Mouse (Mus musculus): ENCODE data around the gene Grin2d.

The Grin2d gene

DNA sequence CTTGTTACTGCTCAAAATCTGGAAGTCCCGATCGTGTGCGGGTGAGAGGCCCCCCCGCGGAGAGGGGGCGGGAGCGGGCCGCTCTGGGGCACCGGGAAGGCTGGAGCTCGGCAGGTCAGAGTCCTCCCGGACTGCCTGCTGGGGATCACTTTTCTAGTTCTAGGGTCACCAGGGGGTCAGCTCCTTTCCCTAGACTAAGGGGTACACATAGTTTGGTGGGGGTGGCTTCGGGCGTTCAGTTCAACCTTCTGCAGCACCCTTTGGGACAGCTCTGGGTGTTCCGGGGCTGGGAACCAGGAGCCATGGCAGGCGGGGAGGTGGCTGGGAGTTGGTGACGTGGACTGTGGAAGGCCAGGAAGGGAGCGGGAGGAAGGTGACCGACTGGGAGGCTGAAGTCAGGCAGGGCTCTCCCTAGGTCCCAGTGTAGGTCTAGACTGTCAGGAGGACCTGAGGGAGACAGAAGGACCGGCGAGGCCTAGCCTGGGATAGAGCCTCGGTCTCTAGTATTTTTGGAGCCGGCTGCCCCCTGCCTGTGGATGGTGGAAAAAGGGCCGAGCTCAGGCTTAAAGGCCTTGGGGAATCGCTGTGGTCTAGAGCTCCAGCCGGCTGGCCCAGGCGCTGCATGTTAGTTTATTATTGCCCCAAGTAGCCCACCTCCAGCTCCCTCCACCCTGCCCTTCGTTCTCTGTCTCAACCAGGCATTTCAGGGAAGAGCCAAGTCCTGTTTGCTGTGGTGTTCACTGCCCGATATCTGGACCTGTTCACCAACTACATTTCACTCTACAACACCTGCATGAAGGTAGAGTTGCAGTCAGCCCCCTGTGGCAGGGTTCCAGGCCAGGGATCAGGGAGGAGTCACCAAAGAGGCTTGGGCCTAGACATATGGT, 4.9 kb downstream of the Grin2d start:
- Histone ChIP-seq H3K36me3 (ENCODE audit: control insufficient read depth, insufficient read depth, low read length, poor library complexity, severe bottlenecking) (peaks cover 6% of the 10 kb centered on the region; the same call in 1 of the 2 replicates), H3K27me3 (ENCODE audit: control insufficient read depth, insufficient read depth, low read length, poor library complexity, severe bottlenecking) (no peaks in the 10 kb centered on the region)
- DNase-seq (ENCODE audit: low read depth, low spot score) = peak; percentile 63

DNA sequence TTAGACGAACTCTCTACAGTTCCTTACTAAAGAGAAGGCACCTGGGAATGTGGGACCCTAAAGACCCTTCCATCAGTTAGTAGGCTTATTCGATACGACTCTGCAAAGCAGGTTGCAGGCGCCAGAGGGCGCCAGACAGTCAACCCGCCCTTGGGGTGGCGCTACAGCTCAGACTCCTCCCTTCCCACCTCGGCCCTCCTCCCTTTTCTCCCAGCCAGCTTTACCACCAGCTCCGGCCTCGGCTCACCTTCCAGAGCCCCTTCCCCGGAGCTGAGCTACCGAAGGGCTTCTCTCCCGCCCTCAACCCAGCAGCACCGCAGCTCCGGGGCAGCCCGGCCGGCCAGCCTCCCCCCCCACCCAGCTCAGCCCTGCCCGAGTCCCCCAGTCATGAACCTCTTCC, 5.6 kb downstream of the Grin2d start, which contains the start of gene Kdelr1:
Gene Kdelr1, plus strand, starts transcription at position 149 of the 400 bp plus-strand sequence.
- no peaks in the 10 kb centered on the region for H3K27me3 ChIP-seq (ENCODE audit: control insufficient read depth, insufficient read depth, low read length, poor library complexity, severe bottlenecking)
- 0 out of 2 replicates have a peak, but pooled peaks cover 4% of the 10 kb centered on the region for H3K36me3 ChIP-seq (ENCODE audit: control insufficient read depth, insufficient read depth, low read length, poor library complexity, severe bottlenecking)
- DNase-seq (ENCODE audit: low read depth, low spot score) = peak; percentile 93

DNA sequence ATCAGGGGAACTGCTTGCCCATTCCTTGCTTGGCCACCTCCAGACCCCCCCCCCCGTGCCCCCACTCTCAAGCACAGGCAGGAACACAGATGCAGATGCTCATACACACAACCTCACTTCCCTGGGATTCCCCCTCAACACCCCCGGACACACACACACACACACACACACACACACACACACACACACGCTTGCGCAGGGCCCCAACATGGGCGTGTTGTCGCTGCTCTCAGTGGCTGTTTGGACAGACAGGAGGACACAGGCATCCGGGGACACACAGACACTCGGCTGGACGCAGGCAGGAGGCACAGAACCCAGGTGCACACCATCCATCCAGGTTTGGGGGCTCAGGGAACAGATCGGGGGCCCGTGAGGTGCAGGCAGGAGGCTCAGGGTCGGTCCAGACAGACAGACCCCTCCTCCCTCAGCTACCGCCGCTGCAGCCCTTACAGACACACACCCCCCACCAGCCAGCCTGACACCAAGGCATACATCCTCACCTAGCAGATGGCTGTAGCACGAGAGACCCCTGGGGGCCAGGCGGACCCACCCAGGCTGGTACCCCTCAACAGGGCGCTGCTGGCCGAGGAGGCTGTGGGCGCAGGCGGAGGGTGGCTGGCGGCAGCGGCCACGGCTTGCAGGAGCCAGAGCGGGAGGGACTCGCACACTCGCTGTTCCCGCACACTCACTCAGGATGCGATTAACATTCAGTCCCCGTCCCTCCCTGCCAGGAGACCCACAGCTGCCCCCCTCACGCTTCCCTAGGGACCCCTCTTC, 7.7 kb downstream of the Grin2d start:
- Histone ChIP-seq H3K27me3 (ENCODE audit: control insufficient read depth, insufficient read depth, low read length, poor library complexity, severe bottlenecking) (no peaks in the 10 kb centered on the region), H3K36me3 (ENCODE audit: control insufficient read depth, insufficient read depth, low read length, poor library complexity, severe bottlenecking) (0 out of 2 replicates have a peak, but pooled peaks cover 2% of the 10 kb centered on the region)
- peak; percentile 32 for DNase-seq (ENCODE audit: low read depth, low spot score)

DNA sequence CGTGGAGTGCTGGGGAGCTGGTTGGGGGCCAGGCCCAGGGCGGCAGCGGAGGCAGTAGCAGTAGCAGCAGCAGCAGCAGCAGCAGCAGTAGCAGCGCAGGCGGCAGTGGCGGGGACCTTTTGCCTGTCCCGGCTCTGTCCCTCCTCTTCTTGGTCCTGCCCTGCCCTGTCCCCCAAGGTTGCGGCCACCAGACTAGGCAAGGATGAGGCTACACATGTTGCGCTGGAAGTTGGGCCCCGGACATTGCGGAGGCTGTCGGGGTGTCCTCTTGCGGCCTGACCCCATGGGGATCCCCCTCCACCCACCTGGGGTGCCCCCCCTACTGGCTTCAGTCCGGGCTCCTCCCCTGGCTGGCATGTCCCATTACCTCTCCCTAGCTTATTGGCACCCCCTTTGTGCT, 8.4 kb downstream of the Grin2d start:
- DNase-seq (ENCODE audit: low read depth, low spot score) = peak; percentile 34
- H3K27me3 ChIP-seq (ENCODE audit: control insufficient read depth, insufficient read depth, low read length, poor library complexity, severe bottlenecking) = no peaks in the 10 kb centered on the region
- H3K36me3 ChIP-seq (ENCODE audit: control insufficient read depth, insufficient read depth, low read length, poor library complexity, severe bottlenecking) = no peaks in the 10 kb centered on the region

DNA sequence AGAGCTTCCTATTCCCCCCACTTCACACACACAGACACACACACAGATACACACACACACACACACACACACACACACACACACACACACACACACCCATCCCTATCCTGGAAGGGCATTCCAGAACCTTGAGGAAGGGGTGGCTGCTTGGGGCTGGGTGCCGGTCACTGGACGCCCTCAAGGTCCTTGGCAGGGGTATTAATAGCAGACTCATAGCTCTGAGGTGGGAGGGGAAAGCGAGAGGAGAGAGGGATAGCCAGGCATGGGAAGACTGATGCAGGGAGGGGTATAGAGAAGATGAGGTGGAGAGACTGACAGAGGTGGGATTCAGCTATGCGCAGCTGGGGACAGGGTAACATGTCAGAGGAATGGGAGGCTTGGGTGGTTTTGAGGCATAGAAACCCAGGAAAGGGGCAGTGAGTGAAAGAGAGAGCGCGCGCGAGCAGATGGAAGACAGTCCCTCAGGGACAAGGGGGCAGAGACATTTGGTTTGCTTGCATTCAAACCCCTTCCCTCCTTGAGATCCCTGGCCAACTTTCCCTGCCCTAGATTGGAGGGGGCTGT, 9.0 kb downstream of the Grin2d start:
- no peak for DNase-seq (ENCODE audit: low read depth, low spot score)
- H3K27me3 ChIP-seq (ENCODE audit: control insufficient read depth, insufficient read depth, low read length, poor library complexity, severe bottlenecking) = no peaks in the 10 kb centered on the region
- no peaks in the 10 kb centered on the region for H3K36me3 ChIP-seq (ENCODE audit: control insufficient read depth, insufficient read depth, low read length, poor library complexity, severe bottlenecking)

DNA sequence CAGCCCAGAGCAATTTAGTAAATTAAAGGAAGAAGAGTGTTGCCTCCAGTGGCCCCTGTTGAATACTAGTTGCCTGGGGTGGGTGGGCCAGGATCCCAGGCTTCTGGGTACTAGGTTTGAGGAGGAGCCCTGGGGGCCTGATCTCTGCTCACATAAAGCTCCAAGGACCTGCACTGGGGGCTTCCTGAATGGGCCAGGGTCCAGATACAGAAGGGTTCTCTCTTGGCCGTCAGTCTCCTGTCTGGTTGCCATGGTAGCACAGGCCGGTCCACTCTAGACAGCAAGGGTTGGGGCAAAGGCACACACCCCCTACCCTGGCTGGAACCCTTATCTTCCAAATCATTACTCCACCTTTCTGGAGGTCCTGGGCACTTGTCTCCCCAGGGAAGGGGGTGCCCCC, 10.3 kb downstream of the Grin2d start:
- Histone ChIP-seq H3K27me3 (ENCODE audit: control insufficient read depth, insufficient read depth, low read length, poor library complexity, severe bottlenecking) (no peaks in the 10 kb centered on the region), H3K36me3 (ENCODE audit: control insufficient read depth, insufficient read depth, low read length, poor library complexity, severe bottlenecking) (no peaks in the 10 kb centered on the region)
- no peak for DNase-seq (ENCODE audit: low read depth, low spot score)

DNA sequence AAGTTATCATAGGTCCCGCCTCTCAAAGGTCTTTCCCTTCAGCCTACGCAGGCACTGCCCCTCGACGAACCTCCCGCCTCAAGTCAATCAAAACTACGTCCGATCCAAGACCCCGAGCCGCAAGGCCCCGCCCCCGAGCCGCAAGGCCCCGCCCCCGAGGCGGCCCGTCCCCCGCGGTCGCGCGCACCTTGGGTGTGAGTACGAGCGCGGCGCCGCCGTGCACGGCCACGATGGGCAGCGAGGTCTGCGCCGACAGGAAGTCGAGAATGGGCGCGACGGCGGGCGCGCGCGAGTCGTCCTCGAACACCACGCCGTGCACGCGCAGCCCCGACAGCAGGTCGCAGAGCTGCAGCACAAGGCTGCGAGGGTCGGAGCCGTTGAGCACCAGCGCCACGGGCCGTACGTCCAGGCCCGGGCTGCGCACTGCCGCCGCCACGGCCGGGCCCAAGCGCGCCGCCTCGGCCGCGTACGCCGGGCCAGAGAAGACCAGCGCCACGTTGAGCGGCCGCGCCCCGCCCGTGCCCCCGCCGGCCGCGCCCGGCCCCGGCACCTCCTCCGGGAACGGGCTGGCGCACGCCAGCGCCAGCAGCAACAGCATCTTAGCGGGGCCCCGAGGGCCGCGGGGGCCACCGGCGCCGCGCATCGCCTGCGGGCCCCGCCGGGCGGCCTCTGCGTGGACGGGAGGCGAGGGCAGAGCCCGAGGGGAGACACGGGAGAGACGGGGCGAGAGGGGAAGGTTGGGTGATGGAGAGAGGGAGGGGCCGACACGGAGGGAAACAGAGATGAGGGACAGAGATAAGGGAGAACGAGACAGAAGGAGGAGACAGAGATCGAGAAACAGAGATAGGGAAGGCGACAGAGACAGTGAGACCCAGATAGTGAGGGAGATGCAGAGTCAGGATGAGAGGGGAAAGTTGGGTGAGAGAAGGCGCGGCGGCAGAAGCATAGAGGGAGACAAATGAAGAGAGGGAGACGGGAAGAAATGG, 12.0 kb downstream of the Grin2d start:
- H3K27me3 ChIP-seq (ENCODE audit: control insufficient read depth, insufficient read depth, low read length, poor library complexity, severe bottlenecking) = no peaks in the 10 kb centered on the region

DNA sequence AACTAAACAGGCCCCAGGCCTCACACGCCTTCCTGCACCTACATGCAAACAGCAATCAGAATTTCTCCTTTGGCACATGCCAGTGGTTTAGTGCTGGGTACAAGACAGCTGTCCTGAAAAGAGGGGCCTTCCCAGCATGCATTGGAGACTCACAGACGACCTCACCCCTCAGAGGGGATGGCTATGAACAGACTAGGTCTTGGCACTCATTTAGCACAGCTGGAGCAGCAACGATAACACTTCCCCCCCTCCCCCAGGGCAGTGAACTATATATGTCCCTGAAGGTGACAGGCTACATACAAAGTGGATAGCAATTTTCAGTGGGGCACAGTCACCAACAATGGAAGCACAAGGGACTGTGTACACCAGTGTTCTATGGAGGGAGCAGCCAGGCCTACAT, 13.7 kb downstream of the Grin2d start:
- DNase-seq (ENCODE audit: low read depth, low spot score) = no peak
- no peaks in the 10 kb centered on the region for H3K27me3 ChIP-seq (ENCODE audit: control insufficient read depth, insufficient read depth, low read length, poor library complexity, severe bottlenecking)
- no peaks in the 10 kb centered on the region for H3K36me3 ChIP-seq (ENCODE audit: control insufficient read depth, insufficient read depth, low read length, poor library complexity, severe bottlenecking)

More for the DNA sequence above, 12.0 kb downstream of the Grin2d start:
- H3K36me3 ChIP-seq (ENCODE audit: control insufficient read depth, insufficient read depth, low read length, poor library complexity, severe bottlenecking) = no peaks in the 10 kb centered on the region
- DNase-seq (ENCODE audit: low read depth, low spot score) = peak; percentile 93

DNA sequence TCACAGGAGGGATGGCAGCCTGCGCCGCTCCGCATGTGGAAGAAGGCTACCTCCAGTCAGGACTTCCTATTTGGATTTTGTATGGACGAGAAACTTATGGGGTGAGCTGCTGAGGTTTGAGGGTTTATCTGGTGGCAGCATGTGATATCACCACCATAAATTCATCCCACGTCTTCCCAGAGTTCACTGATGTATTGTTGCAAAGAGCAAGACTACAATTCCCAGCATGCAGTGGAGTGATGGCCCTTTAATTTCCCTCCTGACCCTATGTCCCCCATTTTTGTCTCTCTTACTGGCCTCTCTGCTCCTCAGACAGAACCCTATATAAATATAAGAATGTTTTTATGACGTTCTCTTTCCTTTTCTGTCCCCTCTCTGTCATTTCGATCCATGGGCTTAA, 15.4 kb downstream of the Grin2d start:
- DNase-seq (ENCODE audit: low read depth, low spot score) = no peak
- no peaks in the 10 kb centered on the region for H3K36me3 ChIP-seq (ENCODE audit: control insufficient read depth, insufficient read depth, low read length, poor library complexity, severe bottlenecking)
- H3K27me3 ChIP-seq (ENCODE audit: control insufficient read depth, insufficient read depth, low read length, poor library complexity, severe bottlenecking) = no peaks in the 10 kb centered on the region

DNA sequence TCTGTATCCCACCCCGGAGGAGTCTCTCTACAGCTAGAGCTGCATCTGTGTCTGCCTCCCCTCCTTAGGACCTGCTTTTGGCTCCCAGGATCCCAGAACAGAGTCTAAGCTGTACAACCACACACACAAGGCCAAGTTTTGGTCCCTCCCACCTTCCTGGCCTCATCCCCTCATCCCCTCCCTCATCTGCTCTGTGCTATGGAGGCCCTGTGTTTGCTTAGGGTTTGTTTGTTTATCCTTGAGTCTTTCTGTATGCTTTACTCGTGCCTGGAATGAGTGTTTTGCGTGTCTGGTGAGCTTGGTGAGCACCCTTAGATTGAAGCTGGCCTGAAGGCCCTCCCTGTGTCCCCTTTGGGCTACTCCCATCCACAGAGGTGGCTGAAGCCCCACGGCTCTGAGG, 19.2 kb downstream of the Grin2d start:
- H3K36me3 ChIP-seq (ENCODE audit: control insufficient read depth, insufficient read depth, low read length, poor library complexity, severe bottlenecking) = no peaks in the 10 kb centered on the region
- no peak for DNase-seq (ENCODE audit: low read depth, low spot score)
- H3K27me3 ChIP-seq (ENCODE audit: control insufficient read depth, insufficient read depth, low read length, poor library complexity, severe bottlenecking) = no peaks in the 10 kb centered on the region

DNA sequence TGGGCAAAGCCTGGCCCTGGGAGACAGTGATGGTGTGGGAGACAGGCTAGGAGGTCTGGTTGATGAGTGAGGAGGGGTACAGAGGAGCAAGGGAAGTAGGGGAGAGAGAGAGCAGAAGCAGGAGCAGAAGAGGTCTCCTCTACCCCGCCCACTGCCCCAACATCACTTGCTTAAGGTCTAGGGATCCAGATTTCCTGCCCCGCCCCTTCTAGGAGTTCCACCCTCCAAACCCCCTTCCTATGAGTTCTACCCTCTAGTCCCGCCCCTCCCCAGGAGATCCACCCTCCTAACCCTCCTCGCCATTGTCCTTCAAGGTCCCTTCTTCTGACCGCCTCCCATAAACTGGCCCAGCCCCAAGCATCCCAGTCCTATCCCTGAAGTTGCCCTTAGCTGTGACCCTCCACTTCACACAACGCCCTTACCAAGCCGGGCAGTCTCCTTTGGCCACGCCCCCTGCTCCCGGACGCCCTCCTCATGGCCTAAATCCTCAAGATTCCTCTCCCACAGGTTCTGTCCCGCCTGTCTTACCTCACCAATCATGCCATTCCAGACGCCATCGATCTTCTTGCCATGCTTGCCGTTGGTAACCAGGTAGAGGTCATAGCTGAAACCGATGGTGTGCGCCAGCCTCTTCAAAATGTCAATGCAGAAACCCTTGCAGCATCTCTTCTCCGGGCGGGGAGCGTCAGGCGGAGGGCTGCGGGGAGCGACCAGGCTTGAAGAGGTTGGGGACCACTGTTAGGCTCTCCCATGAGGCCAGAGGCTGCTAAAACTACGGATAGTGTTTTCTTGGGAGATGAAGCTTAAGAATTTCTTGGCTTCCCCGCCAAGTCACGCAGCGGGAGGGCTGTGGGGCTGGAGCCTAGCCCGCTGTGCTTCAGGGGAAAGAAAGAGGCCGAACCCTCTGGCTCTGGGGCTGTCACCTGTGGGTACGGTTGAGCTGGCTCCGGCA, 21.0 kb downstream of the Grin2d start:
- no peak for DNase-seq (ENCODE audit: low read depth, low spot score)
- Histone ChIP-seq H3K27me3 (ENCODE audit: control insufficient read depth, insufficient read depth, low read length, poor library complexity, severe bottlenecking) (no peaks in the 10 kb centered on the region), H3K36me3 (ENCODE audit: control insufficient read depth, insufficient read depth, low read length, poor library complexity, severe bottlenecking) (no peaks in the 10 kb centered on the region)

DNA sequence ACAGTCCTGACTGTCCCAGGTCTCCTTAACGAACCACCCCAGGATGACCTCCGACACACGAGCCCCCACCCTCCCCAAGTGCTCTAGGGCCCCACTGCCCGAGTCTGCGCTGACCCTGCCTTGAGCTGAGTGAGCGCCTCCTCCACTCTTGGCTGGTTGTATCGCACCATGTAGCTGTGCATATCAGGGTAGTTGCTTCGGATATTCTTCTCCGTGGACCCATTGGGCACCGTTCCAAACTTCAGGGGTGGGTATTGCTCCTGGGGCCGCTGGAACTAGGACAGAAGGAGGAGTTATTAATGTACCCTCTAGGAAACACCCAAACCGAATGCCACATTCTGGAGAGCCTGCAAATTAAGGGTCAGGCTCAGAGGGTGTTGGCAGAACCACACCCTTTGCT, 25.1 kb downstream of the Grin2d start:
- DNase-seq (ENCODE audit: low read depth, low spot score) = no peak
- H3K27me3 ChIP-seq (ENCODE audit: control insufficient read depth, insufficient read depth, low read length, poor library complexity, severe bottlenecking) = no peaks in the 10 kb centered on the region
- no peaks in the 10 kb centered on the region for H3K36me3 ChIP-seq (ENCODE audit: control insufficient read depth, insufficient read depth, low read length, poor library complexity, severe bottlenecking)

DNA sequence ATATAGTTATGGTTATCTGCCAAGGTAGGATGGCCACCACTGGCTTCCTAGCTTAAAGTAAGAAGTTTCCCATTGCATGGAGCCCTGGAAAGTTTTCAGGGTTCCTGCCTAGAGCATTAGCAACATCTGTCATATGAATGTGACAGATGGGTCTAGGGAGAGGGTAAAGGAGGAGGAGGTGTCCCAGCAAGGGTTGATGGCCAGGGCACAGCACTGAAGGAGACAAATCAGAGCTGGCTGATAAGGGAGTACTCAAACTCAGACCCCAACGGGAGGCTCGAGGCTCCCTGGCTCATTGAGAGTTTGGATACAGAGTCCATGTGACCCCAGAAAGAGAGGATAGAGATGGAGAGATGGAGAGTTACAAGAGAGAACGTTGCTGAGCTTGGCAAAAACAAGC, 27.5 kb downstream of the Grin2d start:
- H3K36me3 ChIP-seq (ENCODE audit: control insufficient read depth, insufficient read depth, low read length, poor library complexity, severe bottlenecking) = no peaks in the 10 kb centered on the region
- DNase-seq (ENCODE audit: low read depth, low spot score) = no peak

More for the DNA sequence above, 27.5 kb downstream of the Grin2d start:
- H3K27me3 ChIP-seq (ENCODE audit: control insufficient read depth, insufficient read depth, low read length, poor library complexity, severe bottlenecking) = no peaks in the 10 kb centered on the region

Data from splenic B cell, adult 2 months (primary cell).